Mouse (Mus musculus) bone marrow, adult 2 months (tissue): ENCODE results near the gene Myd88. TPM values are rescaled to one million over a fixed set of nuclear protein-coding genes. Genes with fewer than 3 reads are reported as not detected.

Source experiments
- H3K27ac ChIP-seq: fragments of 200-500 bp; 2 replicates; pipeline ENCODE4 v1.5.1; 2012; ENCODE audit warnings: low read depth, mild to moderate bottlenecking, control low read depth, inconsistent platforms, low read length; ENCODE audit not compliant: control insufficient read depth, poor library complexity, insufficient read depth
- H3K4me1 ChIP-seq: fragments of 200-500 bp; 2 replicates; pipeline ENCODE4 v1.6.1; 2011; ENCODE audit warnings: low read length; ENCODE audit not compliant: control insufficient read depth, insufficient read depth
- H3K4me3 ChIP-seq: fragments of 200-500 bp; replicated peaks from 2 replicates; pipeline ENCODE3; 2011; ENCODE audit warnings: mild to moderate bottlenecking, low read depth, low read length, control low read depth; ENCODE audit not compliant: control insufficient read depth
- CTCF ChIP-seq: fragments of 200-500 bp; IDR thresholded peaks from 2 replicates; pipeline ENCODE4 v1.5.1; 2011; ENCODE audit warnings: low read length, control low read depth; ENCODE audit not compliant: control insufficient read depth, insufficient read depth
- POLR2A ChIP-seq: fragments of 200-500 bp; IDR thresholded peaks from 2 replicates; pipeline ENCODE4 v1.6.1; 2011; ENCODE audit warnings: low read depth, mild to moderate bottlenecking, control low read depth, low read length, borderline replicate concordance; ENCODE audit not compliant: control insufficient read depth
- WGBS: fragments of 180-500 bp; shearing (Covaris S2); methylation state at CpG from one replicate; pipeline ENCODE4 v1.1.7; 2018; 5-methylcytosine and 5-hydroxymethylcytosine counted together
- polyA plus RNA-seq: library from polyadenylated mRNA; stranded (reverse); fragments of >200 nt; gene quantifications from 2 replicates; pipeline ENCODE4 v1.2.4, GENCODE M21; 2011; ENCODE audit warnings: low replicate concordance; ENCODE audit not compliant: missing spikeins, insufficient read depth, insufficient read length

Myd88 gene
- polyA plus RNA-seq, 1 experiment, result 26.2 TPM

DNA sequence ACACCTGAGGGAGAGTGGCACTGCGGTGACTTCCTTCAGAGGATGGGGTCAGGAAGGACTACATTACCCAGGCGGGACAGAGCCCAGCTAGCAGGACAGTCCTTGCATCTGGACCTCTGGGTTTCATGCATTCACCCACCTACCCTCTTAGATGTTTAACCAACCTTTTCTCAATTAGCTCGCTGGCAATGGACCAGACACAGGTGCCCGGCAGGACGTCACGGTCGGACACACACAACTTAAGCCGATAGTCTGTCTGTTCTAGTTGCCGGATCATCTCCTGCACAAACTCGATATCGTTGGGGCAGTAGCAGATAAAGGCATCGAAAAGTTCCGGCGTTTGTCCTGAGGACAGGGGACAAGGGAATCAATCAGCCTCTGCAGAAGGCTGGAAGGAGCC, 3.4 kb downstream of the Myd88 start:
- H3K27ac ChIP-seq, result no peak overlapping the region
- TF ChIP-seq CTCF (no peak), POLR2A (no peak)
- H3K4me1 ChIP-seq, result peaks cover 9% of the 10 kb centered on the region; the same call in 1 of the 2 replicates
- no peak overlapping the region for H3K4me3 ChIP-seq
- WGBS, result 92% methylated on average over 14 of the region's 14 CpGs

DNA sequence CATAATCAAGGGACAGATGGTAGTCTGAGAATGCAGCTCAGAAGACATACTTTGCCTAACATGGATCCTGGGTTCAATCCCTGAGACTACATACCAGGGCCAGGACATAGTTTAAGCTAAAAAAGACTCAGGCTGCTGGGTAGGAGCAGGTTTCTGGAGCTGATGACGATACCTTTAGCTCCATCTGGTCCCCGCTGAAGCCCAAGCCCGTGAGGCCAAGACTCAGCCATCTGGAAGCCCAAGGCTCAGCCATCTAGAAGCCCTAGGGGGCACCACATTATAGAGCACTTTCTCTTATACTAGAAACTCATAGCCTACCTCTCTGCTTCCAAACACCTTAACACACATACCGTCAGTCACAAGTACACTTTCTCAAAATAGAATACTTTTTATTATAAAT, 5.6 kb downstream of the Myd88 start:
- TF ChIP-seq CTCF, result no peak
- TF ChIP-seq POLR2A, result no peak
- Histone ChIP-seq H3K27ac (no peak overlapping the region), H3K4me1 (peaks cover 7% of the 10 kb centered on the region; the same call in 1 of the 2 replicates), H3K4me3 (no peak overlapping the region)
- 88% methylated on average over 4 of the region's 4 CpGs for WGBS

DNA sequence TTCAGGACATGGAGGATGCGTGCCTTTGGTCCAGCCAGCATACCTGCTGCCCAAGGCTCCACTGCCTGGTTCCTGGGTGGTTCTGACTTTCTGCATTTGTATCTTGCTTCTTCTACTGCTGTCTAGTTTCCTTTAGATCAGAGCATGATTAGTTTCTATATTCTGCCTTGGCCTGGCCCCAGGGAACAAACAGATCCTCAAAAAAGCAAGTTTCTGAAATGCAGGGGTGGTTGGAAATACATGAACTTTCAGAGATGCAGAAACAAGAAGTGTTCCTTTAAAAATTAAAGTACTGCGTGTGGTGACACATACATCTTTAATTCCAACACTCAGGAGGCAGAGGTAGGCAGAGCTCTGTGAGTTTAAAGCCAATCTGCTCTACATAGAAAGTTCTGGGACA, 6.4 kb downstream of the Myd88 start:
- 65% methylated on average over 2 of the region's 2 CpGs for WGBS
- no peak for TF ChIP-seq POLR2A
- no peak for TF ChIP-seq CTCF
- no peak overlapping the region for H3K4me3 ChIP-seq

GRCm38 (mm10) chr9:119334324-119334723, 6.9 kb downstream of the Myd88 start:
- H3K4me1 ChIP-seq, result peaks cover 7% of the 10 kb centered on the region; the same call in 1 of the 2 replicates
- WGBS, result 5% methylated on average over 10 of the region's 10 CpGs
- TF ChIP-seq POLR2A (no peak), CTCF (no peak)
- H3K4me3 ChIP-seq, result no peak overlapping the region
- peak overlapping the region; percentile 75 for H3K27ac ChIP-seq

More for the DNA sequence above, 6.4 kb downstream of the Myd88 start:
- Histone ChIP-seq H3K4me1 (peaks cover 7% of the 10 kb centered on the region; the same call in 1 of the 2 replicates), H3K27ac (peak overlapping the region; percentile 75)

- WGBS, result 77% methylated on average over 15 of the region's 15 CpGs
- Histone ChIP-seq H3K4me1 (peaks cover 6% of the 10 kb centered on the region; the same call in 1 of the 2 replicates), H3K4me3 (no peak overlapping the region), H3K27ac (no peak overlapping the region)
- no peak for TF ChIP-seq POLR2A
- TF ChIP-seq CTCF, result no peak
These were observed 10.8 kb downstream of the Myd88 start for GRCm38 (mm10) chr9:119330186-119330963.

DNA sequence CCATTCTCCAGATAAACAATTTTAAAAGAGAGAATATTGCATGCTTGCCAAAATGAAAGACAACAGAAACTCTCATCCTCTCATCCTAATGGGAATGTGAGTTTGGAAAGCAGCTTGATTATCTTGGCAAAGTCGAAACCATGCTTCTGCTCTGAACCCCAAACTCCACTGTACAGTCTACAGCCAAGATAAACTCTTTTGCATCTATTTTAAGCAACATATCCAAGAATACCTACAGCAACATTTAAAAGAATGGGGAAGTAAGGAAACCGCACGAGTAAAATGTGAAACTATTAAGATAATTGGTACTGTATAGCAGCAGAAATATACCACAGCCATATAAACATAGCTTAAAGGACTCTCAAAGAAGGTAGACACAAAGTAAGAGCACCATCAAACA, 12.7 kb downstream of the Myd88 start:
- no peak overlapping the region for H3K4me3 ChIP-seq
- H3K4me1 ChIP-seq, result peaks cover 3% of the 10 kb centered on the region; the same call in 1 of the 2 replicates
- TF ChIP-seq CTCF (no peak), POLR2A (no peak)
- no peak overlapping the region for H3K27ac ChIP-seq
- 3% methylated on average over 3 of the region's 3 CpGs for WGBS

DNA sequence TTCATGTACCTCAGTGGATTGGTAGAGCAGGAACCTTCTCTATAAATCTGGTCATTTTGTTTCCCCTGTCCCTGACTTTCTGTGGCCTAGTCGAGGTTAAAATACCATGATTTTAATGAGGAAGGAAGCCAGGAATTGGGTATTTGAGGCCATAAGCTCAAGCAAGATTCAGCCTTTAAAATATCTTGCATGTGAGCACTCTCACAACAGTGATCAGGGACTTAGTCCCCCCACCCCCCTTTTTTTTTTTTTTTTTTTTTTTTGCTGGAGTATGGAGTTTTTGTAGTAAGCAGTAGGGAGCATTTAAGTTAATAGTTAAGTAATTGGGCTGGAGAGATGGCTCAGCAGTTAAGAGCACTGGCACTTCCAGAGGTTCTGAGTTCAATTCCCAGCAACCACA, 17.1 kb downstream of the Myd88 start:
- Histone ChIP-seq H3K4me3 (no peak overlapping the region), H3K27ac (no peak overlapping the region), H3K4me1 (peaks cover 3% of the 10 kb centered on the region; the same call in 1 of the 2 replicates)
- WGBS, result 0% methylated on average over 1 of the region's 1 CpGs
- TF ChIP-seq CTCF (no peak), POLR2A (no peak)

DNA sequence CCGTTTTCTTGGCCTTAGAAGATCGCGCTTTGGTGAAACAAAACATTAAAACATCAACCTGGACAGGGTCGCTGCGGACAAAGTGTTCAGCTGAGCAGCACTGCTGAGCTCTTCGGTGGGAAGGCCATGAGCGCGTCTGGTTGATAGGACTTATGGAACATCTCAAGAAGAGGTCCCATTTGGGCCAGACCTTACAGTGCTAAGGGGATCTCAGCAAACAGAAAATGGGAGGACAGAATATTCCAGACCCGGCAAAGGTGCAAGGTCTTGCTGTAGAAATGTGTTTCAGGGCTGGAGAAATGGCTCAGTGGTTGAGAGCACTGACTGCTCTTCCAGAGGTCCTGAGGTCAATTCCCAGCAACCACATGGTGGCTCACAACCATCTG, 18.0 kb downstream of the Myd88 start:
- no peak for TF ChIP-seq POLR2A
- Histone ChIP-seq H3K27ac (peak overlapping the region; percentile 95), H3K4me1 (peaks cover 3% of the 10 kb centered on the region; the same call in 1 of the 2 replicates), H3K4me3 (peak overlapping the region; percentile 91)
- 3% methylated on average over 9 of the region's 9 CpGs for WGBS
